Mouse (Mus musculus): ENCODE measurements around the gene Kcnma1.

Gene Kcnma1

GRCm38 (mm10) chr14:23531735-23532525, 482.4 kb downstream of the Kcnma1 start:
- DNase-seq (ENCODE audit: low read depth, low spot score): no peak

GRCm38 (mm10) chr14:23529720-23530119, 484.6 kb downstream of the Kcnma1 start:
- DNase-seq (ENCODE audit: low read depth, low spot score): peak; percentile 59

- DNase-seq (ENCODE audit: low read depth, low spot score): no peak
Observed at GRCm38 (mm10) chr14:23529229-23529628, 485.1 kb downstream of the Kcnma1 start.

GRCm38 (mm10) chr14:23525910-23526309, 488.4 kb downstream of the Kcnma1 start:
- no peak for DNase-seq (ENCODE audit: low read depth, low spot score)

GRCm38 (mm10) chr14:23523825-23524491, 490.3 kb downstream of the Kcnma1 start:
- DNase-seq (ENCODE audit: low read depth, low spot score): no peak

GRCm38 (mm10) chr14:23522606-23523159, 491.6 kb downstream of the Kcnma1 start:
- no peak for DNase-seq (ENCODE audit: low read depth, low spot score)

GRCm38 (mm10) chr14:23521080-23521684, 493.1 kb downstream of the Kcnma1 start:
- no peak for DNase-seq (ENCODE audit: low read depth, low spot score)

GRCm38 (mm10) chr14:23517374-23517773, 496.9 kb downstream of the Kcnma1 start:
- no peak for DNase-seq (ENCODE audit: low read depth, low spot score)

GRCm38 (mm10) chr14:23509792-23510191, 504.5 kb downstream of the Kcnma1 start:
- DNase-seq (ENCODE audit: low read depth, low spot score): no peak

GRCm38 (mm10) chr14:23502236-23502790, 512.0 kb downstream of the Kcnma1 start:
- no peak for DNase-seq (ENCODE audit: low read depth, low spot score)

- no peak for DNase-seq (ENCODE audit: low read depth, low spot score)
Observed at GRCm38 (mm10) chr14:23496801-23497200, 517.5 kb downstream of the Kcnma1 start.

- no peak for DNase-seq (ENCODE audit: low read depth, low spot score)
Observed at GRCm38 (mm10) chr14:23496236-23496740, 518.0 kb downstream of the Kcnma1 start.

GRCm38 (mm10) chr14:23494496-23494800, 519.8 kb downstream of the Kcnma1 start:
- no peak for DNase-seq (ENCODE audit: low read depth, low spot score)

GRCm38 (mm10) chr14:23493750-23494495, 520.4 kb downstream of the Kcnma1 start:
- DNase-seq (ENCODE audit: low read depth, low spot score): no peak

- no peak for DNase-seq (ENCODE audit: low read depth, low spot score)
Observed at GRCm38 (mm10) chr14:23492581-23493360, 521.5 kb downstream of the Kcnma1 start.

- DNase-seq (ENCODE audit: low read depth, low spot score): no peak
Observed at GRCm38 (mm10) chr14:23491359-23491758, 522.9 kb downstream of the Kcnma1 start.

- no peak for DNase-seq (ENCODE audit: low read depth, low spot score)
Observed at GRCm38 (mm10) chr14:23486687-23487086, 527.6 kb downstream of the Kcnma1 start.

GRCm38 (mm10) chr14:23485802-23486500, 528.3 kb downstream of the Kcnma1 start:
- DNase-seq (ENCODE audit: low read depth, low spot score): no peak

GRCm38 (mm10) chr14:23475129-23475528, 539.2 kb downstream of the Kcnma1 start:
- no peak for DNase-seq (ENCODE audit: low read depth, low spot score)

GRCm38 (mm10) chr14:23470071-23470470, 544.2 kb downstream of the Kcnma1 start:
- DNase-seq (ENCODE audit: low read depth, low spot score): no peak

Data from ES-CJ7 (cell line).